Mouse (Mus musculus) cerebellum, adult 18-20 months (tissue): ENCODE data around the gene Krt9.

Source experiments
- DNase-seq, 2 experiments: peaks; one replicate each; pipeline ENCODE4 v3.0.0; 2021

The Krt9 gene

GRCm38 (mm10) chr11:100148615-100149330 lies 44.3 kb downstream of the Krt9 start, which contains the start of gene Krt19:
Gene Krt19, minus strand, starts transcription at chr11:100148665.
- no peak for DNase-seq

GRCm38 (mm10) chr11:100147566-100148353 lies 45.3 kb downstream of the Krt9 start:
- no peak for DNase-seq

DNA sequence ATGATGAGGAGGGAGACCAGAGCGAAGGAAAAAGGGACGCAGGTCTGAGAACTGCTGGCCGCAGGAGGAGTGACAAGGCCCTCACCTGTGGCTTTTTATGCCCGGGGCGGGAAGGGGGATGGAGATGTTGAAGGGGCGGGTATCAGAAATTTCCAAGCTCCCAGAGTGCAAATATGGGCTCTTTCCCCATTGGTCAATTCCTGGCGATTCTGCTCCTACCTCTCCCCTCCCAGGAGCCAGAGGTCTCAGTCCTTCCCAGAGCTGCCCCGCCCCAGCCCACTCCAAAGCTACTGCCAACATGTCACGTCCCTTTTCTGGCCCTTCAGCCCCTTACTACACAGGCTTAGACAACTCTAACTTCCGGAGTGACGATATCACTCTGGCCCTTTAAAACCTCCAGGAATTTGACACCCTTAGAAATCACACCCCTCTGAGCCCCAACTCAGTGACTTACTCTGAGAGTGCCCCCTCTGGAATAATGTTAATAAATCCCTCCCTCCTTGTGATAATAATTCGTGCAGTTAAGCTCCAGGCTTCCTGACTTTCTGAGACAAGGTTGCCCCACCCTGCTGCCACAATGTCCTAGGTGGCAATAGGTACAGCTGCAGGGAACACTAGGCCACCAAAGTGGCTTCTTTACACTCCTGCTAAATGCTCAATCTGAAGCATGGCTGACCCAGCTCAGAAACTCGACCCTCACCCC lies 47.0 kb downstream of the Krt9 start:
- no peak for DNase-seq

DNA sequence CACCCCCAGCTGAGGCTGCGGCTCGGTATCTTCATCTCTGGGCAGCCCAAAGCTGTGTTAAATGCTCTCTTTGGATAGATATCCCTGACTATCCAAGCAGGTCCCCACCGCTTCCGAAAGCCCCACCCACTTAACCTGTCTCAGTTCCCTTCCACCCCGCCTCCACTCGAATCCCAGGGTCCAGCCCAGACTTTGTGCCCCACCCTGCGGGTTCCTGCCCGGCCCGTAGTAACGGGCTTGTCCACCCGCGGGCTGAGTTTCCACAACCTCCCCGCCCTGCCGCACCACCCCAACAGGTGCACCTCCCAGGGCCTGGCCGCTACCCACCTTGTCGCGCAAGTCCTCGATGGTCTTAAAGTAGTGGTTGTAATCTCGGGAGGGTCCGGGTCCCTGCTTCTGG lies 47.9 kb downstream of the Krt9 start:
- no peak for DNase-seq

DNA sequence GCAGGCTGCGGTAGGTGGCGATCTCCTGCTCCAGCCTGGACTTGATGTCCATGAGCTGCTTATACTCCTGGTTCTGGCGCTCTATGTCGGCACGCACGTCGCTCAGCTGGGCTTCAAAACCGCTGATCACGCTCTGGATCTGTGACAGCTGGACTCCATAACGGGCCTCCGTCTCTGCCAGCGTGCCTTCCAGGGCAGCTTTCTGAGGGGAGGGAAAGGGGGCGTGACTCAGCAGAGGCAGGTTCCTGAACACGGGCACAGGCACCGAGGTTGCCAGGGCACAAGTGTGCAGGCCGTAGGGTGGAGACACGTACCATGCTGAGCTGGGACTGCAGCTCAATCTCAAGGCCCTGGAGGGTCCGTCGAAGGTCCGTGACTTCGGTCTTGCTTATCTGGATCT lies 52.1 kb downstream of the Krt9 start:
- no peak for DNase-seq

DNA sequence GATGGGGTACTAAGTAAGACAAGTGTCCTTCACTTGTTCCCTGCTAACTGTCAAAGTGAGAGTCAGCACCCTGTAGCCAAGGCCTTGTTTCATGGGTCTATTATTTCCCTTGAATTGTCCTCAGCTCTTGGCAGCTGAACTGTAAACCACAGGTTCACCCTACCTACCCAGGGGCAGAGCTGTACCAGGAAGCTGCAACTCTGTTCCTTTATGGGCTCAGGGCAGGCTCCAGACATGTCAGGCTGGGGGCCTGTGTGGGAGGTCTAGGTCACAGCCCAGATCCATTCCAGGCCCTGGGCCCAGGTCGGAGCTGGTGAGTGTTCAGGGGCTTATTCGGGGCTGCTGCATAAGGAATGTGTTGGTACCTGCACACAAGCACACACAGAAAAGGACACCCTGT lies 53.7 kb downstream of the Krt9 start:
- DNase-seq: no peak

GRCm38 (mm10) chr11:100138809-100139208 lies 54.2 kb downstream of the Krt9 start:
- DNase-seq: no peak

- no peak for DNase-seq
Measured at GRCm38 (mm10) chr11:100137693-100138092, 55.4 kb downstream of the Krt9 start.
